Mouse (Mus musculus) c-Kit-negative CD71-positive TER-119-positive erythroid progenitor cells, embryonic 14.5 days (primary cell): ENCODE results near the gene Olfr1497.
"Not testable (repeated sequence)": the region's sequence is repeated elsewhere in the genome, so short reads cannot be mapped to it uniquely, and the experiment has no call there.

ENCODE experiments used
- DNase-seq: peaks from one replicate; pipeline ENCODE4 v3.0.0-alpha.2; 2013; ENCODE audit warnings: low read depth, low spot score

Olfr1497 gene

GRCm38 (mm10) chr19:13798102-13798501 lies at the start of gene Olfr1497:
Olfr1497 (minus strand) TSS chr19:13798202.
- no peak for DNase-seq

- DNase-seq, result no peak
Measured at GRCm38 (mm10) chr19:13830388-13830787, 32.4 kb upstream of the Olfr1497 start, which contains the start of gene Olfr1500. Olfr1500 (minus strand) TSS chr19:13830488.

GRCm38 (mm10) chr19:13828447-13828846 lies 30.4 kb upstream of the Olfr1497 start:
- no peak for DNase-seq

- no peak for DNase-seq
Measured at GRCm38 (mm10) chr19:13820847-13821246, 22.8 kb upstream of the Olfr1497 start.

DNA sequence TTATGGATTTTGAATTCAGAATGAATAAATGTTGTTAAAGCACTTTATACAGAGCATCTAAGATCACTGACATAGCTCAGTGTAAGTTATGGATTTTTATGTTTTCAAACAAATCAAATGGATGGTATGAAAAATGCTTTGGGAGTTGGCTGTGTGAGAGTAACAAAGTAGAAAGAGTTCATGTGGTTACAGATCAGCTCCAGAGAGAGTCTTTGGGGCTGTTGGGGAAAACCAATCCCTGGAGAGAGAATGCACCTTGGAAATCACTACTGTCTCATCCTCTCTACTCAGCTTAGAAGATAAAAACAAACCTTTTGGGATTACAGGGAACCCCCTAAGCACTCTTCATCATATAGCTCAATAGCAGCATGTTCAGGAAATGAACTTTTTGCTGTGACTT lies 21.3 kb upstream of the Olfr1497 start, which contains the start of gene Olfr1499:
Gene Olfr1499 (minus strand): TSS at position 101 of the 400 bp plus-strand sequence.
- no peak for DNase-seq

DNA sequence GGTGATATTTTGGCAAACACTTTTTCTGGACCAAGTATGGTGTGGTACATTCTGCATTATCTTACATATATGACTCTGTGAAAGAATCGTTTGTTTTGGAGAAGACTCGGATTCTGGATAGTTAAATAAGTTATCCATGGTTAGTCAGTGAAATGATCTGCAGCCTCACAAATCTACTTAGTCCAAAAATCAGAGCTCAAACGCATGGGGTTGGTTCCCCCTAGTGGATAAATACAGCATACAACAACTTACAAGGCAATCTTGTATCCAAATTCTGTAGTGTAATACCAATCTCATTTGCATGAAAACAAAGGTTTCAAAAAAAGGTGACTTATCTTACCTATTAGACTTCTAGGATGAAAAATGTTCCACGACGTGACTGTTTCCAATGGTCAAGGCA lies 20.8 kb upstream of the Olfr1497 start:
- no peak for DNase-seq

DNA sequence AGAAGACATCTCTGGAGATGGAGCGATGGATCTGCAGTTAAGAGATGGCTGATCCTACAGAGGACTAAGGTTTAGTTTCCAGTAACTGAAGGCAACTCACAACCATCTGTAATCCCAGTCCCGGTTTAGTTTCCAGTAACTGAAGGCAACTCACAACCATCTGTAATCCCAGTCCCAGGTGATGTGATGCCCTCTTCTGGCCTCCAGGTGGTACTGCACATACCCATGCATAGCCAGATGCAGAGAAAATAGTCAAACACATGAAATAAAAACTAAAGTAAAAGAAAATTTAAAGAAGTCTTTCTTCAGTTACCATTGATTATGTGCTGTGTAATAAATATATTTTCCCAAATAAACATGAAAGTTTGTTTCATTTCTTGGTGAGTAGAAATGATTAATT lies 14.8 kb upstream of the Olfr1497 start:
- DNase-seq, result no peak

DNA sequence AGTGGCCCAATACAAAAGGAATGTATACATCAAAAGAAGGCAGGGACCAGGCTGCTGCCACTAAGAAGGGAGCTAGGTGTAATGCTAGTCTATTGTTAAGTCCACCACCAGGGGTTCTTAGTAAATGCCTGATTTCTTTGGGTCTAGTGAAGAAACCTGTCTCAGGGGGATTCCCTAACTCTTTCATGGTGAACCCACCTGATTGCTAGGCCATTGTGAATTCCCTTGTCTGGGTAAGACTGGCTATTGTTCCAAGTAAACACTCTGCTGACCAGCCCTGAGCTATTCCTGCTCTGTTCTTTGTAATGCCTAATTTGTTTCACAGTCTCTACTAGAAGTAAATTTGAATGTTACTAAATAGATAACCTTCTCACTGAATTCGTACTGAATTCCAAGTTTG lies 7.5 kb upstream of the Olfr1497 start:
- DNase-seq, result not testable (repeated sequence)

- DNase-seq, result no peak
Measured at GRCm38 (mm10) chr19:13777578-13777977, 20.4 kb downstream of the Olfr1497 start, which contains the start of gene Olfr1496. Olfr1496 (plus strand) TSS chr19:13777878.

DNA sequence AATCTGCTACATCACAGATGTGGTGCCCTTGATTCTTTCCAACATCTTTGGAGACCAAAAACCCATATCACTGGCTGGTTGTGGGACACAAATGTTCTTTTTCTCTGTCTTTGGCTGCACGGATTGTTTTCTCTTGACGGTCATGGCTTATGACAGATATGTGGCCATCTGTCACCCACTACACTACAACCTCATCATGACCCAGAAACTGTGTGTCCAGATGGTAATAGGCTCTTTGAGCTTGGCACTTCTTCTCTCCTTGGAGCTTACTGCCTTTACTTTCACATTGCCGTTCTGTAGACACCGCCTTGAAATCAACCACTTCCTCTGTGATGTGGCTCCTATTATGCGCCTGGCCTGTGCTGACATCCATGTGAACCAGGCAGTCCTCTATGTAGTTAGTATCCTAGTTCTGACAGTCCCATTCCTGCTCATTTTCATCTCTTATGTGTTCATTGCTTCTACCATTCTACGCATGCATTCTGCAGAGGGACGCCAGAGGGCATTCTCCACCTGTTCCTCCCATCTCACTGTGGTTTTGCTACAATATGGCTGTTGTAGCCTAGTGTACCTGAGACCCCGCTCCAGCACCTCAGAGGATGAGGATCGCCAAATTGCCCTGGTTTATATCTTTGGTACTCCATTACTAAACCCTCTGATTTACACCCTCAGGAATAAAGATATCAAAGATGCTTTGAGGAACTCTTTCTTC lies 29.3 kb downstream of the Olfr1497 start:
- no peak for DNase-seq

- DNase-seq, result no peak
Measured at GRCm38 (mm10) chr19:13764306-13764705, 33.7 kb downstream of the Olfr1497 start, which contains the start of gene Olfr1495. Olfr1495 (plus strand) TSS chr19:13764606.

DNA sequence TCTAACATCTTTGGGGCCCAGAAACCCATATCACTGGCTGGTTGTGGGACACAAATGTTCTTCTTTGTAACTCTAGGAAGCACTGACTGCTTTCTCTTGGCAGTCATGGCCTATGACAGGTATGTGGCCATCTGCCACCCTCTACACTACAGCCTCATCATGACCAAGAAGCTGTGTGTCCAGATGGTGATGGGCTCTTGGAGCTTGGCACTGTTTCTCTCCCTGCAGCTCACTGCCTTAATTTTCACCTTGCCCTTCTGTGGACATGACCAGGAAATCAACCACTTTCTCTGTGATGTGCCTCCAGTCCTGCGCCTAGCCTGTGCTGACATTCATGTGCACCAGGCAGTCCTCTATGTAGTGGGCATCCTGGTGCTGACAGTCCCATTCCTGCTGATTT lies 48.6 kb downstream of the Olfr1497 start:
- DNase-seq, result no peak
